Mouse (Mus musculus) cerebral cortex, adult 2 months (tissue): Measurements from ENCODE around the gene Gng11.

Source experiments
- WGBS: fragments of 180-500 bp; shearing (Covaris S2); methylation state at CpG from one replicate; pipeline ENCODE4 v1.1.7; 2018; 5-methylcytosine and 5-hydroxymethylcytosine counted together

Gene Gng11

DNA sequence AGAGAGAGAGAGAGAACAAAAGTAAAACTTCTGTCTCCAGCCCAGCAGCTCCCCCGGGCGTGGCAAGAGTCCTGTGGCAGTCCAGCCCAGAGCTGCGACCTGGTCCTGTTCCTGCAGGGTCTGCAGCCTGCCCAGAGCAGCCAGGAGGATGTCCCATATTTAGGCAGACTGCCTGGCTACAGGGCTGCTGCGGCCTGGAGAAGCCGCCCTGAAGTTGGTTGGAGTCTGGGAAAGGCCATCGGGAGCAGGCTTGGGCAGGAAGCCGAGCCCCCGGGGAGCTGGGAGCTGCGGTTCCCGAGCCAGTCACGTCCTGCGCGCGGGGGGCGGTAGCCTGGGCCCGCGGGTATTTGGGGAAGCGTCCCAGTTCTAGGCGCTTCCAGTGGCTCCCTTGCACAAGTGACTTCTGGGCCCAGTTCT lies at the start of gene Gng11:
Gene Gng11 (plus strand): TSS at position 15 of the 417 bp plus-strand sequence.
- 8% methylated on average over 19 of the region's 19 CpGs for WGBS

DNA sequence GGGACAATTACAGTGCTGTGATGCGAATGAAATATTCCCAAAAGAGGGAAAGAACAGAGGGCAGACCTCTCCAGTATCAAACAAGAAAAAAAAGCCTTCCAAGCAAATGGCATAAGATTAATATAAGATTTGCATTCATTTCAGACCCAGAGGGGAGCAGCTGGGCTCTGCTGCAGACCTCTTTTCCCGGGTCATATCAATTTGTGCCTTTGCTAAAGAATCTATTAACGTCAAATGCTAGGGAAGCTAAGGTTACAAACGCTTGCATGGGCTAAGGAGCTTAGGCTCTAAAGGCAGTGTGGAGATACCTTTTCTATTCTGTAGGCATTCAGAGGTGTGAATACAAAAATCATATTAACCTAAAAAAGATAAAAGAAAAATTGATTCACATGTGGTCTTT lies 48.7 kb upstream of the Gng11 start:
- WGBS: 77% methylated on average over 4 of the region's 4 CpGs

DNA sequence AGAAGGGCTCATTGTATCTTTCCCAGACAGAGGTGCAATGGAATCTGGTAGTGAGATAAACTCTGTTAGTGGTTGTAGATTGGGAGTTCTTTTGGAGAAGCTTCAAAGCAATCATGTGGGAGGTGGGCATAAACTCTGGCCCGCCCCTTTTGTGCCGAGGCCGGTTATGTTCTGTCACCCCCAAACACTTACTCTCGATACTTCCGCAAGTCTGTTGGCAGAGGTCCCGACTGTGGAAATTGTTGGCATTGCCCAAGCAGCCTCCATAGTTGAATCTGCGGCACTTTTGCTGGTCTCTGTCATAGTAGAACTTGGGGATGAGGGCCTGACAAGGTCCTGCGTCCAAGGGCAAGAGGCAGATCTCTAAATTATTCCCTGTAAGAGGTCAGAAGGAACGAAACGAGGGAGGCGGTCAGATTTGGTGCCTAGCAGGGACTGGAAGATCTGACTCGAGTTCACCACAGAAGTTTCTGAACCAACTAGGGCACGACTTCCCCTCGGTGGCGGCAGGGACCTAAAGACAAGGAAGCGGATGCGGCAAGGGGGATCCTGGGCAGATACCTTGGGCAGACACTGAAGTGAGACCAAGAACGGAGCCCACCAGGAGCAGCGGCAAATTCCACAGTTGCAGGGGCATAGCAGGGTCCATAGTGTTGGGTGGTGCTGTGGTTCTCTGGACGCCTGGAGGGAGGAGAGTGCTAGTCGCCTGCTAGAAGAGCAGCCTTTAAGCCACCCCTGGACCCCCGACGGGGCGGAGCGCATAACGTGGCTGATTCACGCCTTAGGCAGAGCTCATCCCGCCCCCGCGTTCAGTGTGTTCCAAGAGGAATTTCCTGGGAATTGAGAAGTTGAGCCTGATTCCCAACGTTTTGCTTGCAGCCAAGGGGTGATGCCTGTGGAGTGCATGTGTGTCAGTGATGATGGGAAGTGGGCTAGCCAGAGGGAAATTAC lies 35.8 kb upstream of the Gng11 start:
- 19% methylated on average over 31 of the region's 31 CpGs for WGBS

DNA sequence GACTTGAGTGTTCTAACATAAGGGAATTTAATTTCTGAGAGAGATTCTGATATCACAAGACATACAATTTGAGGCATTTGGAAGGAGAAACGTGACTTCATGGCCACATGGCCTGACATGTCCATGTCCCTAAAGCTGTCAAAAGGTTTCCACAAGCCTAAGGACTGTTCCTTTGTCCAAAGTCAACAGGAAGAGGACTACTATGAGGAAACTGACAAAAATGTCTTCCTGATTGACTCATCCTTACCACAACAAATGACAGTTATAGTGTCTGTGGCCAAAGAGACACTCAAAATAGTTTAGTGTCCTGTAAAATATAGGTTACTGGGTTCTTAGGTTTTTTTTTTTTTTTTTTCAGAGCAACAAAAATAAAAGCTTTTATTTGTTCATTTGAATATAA lies 30.0 kb upstream of the Gng11 start:
- WGBS: 73% methylated on average over 1 of the region's 1 CpGs

DNA sequence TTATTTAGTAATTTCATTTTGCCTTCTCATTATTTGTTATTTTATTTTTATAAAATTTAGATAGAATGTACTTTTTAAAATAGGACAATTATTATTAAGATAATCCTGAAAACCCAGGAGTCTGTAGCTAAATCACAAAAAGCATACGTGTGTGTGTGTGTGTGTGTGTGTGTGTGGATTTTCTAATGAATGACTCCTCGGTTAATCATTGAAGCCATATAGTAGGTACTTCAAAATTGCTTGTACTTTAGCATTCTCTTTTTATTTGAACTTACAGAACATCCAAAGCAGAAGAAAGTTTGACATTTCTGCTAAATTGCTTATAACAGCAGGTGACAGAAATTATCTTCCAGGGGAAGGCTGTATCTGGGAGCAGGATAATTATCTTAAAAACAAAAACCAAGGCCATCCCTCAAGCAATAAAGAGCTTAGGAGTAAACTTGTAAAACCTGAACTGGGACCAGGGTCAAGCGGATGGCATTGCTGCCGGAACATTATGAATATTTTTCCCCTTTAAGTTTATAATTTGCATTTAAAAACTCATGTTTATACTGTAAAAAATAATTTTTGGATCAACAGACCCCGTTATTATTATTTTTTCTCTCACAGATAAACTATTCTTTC lies 20.9 kb upstream of the Gng11 start:
- WGBS: 90% methylated on average over 5 of the region's 5 CpGs

DNA sequence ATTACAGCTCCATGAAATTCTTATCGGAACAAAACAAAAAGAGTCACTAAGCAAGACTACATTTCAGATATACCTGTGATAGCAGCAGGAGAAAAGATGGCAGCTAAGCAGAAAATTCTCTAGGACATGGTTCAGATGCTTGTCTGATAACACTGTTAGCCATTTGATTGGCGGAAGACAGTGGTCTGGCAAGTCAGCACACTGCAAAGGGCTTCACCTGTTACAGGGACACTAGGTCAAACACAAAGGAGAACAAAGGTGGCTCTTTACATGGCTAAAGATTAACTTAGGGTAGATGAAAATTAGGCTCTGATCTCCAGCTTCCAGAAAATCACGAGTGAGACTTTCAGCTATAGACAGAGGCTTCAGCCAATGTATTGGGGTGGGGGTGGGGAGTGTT lies 15.0 kb upstream of the Gng11 start, which contains the start of gene Tfpi2:
Gene Tfpi2 (minus strand): TSS at position 170 of the 400 bp plus-strand sequence.
- WGBS: 94% methylated on average over 3 of the region's 3 CpGs

DNA sequence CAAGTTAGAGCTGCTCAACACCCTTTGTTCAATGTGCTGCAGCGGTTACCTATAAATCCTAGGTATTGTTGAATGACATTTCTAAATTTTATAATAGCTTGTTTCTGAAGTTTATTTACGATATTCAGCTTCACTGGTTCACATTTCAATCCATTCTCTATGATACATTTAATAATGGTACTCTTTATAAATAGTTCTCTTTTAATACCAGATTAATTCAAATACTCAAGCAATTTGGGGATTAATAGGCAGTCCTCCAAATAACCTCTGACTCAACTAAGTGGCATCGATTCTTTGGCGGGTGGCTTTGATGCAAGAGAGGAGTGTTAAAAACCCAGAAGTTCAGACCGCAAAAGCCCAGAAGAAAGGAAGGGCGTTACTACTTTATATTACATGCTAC lies 10.2 kb upstream of the Gng11 start, which contains the start of gene Gngt1:
Gene Gngt1 (plus strand): TSS at position 301 of the 400 bp plus-strand sequence.
- 84% methylated on average over 6 of the region's 6 CpGs for WGBS

DNA sequence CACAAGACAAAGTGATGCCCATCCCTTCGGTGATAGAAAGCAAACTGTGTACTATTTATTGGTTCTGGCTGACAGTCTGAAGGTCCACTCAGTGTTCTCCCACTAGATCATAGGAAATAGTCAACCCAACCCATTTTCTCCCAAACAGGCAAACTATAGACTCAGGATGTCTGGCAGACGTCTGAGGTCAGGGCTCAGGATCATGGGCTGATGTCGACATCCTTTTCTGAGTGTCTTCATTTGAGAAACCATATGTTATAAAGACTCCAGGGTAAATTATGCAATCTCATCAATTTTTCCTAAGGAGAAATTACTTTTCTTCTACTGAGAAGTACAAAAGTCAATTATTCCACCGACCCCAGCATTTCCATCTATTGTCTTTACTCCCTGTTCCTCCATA lies 5.6 kb upstream of the Gng11 start:
- WGBS: 83% methylated on average over 4 of the region's 4 CpGs

DNA sequence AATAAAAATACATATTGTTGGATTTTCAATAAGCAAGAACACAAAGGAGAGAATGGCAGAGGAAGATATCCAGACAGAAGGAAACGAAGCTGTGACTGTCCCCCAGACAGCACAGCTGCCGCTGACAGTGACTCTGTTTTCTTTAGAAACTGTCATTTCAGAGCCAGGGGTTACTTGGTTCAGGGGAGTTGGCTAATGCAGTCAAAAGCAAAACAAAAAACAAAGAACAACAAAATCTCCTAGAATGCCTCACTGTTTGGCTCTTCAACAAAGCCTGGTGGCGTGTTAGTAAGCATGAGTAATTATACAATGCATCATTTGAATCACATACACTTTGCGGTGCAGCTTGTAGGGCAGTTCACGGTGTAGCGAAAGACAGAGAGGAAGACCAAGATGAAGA lies 4.4 kb upstream of the Gng11 start:
- 38% methylated on average over 6 of the region's 6 CpGs for WGBS

DNA sequence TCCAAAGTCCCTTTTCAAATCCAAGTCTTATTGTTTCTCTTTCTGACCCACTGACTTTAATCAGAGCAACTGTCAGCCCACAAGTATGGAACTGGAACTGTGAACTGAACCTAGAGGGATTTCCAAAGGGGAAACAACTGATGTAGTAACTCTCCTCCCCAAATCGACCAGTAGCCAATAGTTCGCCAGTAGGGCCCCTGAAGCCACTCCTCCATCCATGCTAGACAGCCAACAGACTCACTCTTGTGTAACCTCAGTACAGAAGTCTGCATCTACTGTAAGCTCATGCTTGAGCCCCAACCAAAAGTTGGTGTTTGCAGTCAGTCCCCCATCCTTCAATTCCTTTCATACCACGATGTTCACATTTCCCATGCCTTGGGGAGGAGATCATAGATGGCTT lies 3.0 kb upstream of the Gng11 start:
- WGBS: 75% methylated on average over 3 of the region's 3 CpGs

DNA sequence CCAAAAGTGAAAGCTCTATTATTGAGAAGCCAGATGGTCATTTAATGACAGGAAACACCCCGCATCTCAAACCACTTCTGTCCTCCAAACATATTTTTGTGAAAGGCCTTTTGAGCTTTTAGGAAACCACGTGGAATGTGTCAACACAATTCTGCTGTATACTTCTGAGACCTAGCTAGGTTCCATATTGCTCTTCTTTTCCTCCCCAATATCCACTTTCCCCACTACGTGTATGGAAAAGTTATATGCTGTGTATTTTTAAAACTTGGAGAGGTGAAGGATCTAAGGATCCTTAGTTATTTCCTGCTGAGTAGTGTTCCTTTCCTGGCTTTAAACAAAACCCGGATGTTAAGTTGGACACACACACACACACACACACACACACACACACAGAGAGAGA lies 259 bp upstream of the Gng11 start:
- 41% methylated on average over 4 of the region's 4 CpGs for WGBS

DNA sequence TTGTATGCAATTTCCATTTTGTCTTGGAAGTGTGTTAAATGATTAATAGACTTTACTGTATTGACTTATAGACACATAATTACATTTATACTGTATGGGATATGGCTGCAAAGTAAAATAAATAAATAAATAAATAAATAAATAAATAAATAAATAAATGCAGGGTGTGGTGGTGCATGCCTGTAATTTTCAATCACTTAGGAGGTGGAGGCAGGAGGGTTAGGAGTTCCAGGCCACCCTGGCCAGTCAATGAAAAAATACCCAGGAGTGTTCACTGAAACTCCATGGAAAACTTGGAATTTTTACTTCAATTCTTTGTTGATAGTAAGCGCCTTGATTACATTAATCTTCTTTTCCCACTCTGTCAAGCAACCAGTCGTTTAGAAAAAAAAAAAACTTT lies 1.1 kb downstream of the Gng11 start:
- WGBS: 64% methylated on average over 2 of the region's 2 CpGs

DNA sequence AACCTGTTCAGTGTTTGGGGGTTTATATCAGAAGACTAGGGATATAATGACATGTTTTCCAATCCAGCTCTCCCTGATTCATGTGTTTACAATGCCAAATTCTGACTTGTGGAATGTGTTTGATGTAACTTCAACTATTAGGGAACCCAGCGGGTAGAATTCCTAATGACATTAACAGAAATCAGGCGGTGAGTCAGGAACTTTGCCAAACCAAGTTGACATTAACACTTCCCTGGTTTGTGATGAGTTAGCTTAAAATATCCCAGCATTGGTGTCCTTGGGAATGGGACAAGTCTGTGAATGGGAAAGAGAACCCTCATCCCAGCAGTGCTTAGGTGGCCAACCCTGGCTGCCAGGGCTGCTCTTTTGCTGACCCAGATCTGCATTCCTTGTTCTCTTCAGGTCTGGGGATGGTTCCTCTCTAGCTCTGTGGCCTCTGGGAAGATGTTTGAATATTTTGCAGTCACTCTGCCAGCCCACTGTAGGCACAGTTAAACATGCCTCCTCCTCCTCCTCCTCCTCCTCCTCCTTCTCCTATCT lies 4.9 kb downstream of the Gng11 start:
- WGBS: 56% methylated on average over 2 of the region's 2 CpGs

DNA sequence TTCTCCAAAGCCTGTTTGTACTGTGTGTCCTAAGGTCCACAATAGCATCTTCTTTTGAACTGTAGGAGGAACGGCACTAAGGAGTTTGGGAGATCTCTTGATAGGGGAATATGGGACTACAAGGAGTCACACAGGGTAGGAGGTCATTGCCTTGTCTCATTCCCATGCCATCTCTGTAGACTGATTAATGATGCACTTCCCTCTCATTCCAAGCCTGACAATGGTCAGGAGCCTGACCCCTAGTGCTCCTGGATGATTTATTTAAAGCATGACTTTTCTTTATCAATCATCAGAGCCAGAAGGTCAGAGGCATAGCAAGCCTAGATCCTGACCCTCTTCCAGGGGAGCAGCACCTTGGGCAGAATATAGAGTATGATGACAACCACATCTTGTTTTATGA lies 18.9 kb downstream of the Gng11 start:
- WGBS: 94% methylated on average over 1 of the region's 1 CpGs

DNA sequence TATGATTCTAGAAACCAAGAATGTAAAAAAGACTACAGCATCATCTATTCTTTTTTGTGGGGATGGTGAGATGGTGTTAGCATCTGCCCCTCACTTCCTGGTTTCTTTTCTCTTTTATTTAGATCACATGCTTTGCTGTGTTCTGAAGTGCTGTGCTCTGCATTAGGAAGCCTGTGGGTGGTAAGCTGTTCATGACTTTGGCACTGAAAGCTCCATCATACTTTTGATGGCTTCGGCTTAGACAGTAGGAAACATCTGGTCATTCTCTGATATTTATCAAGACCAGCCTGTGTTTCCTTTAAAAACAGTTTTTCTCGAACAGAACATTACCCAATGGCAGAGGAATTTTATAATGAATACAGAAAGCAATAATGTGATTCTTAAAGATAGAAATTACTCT lies 22.7 kb downstream of the Gng11 start:
- WGBS: 58% methylated on average over 2 of the region's 2 CpGs

DNA sequence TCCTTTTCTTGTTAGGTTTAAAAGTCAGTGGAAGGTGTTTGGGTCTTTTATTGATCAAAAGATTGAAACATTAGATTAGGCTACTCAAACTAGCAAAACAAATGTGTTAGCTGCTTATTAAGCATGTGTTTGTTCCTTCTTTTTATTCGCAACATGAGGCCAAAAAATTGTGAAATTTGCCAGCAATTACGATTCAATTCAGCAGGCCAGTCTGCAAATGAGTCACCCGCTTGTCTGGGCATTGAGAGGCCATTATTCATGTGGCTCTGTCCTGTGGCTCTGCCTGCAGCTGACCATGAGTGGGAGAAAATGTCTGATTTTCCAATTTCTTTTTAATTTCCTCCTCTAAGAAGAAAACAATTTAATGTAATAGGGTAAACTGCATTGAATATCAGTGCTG lies 27.3 kb downstream of the Gng11 start:
- 72% methylated on average over 3 of the region's 3 CpGs for WGBS

DNA sequence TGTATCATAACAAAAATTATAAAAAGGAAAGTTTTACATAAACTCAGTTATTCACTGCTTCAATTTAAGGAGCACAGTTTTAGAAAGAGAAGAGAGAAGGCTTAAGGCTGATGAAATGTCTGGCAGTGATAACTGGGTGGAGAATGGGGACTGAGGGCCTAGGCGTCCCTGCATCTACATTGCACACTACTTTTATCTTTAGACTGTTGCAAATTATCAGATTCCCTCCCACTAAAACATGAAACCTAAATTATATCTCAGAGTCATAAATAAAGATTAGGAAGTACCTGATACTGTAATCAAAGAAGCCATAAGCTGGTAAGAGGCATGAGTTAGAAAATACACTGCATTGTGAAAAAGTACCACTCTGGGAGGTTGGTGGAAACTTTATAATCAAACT lies 38.1 kb downstream of the Gng11 start:
- WGBS: 95% methylated on average over 1 of the region's 1 CpGs

DNA sequence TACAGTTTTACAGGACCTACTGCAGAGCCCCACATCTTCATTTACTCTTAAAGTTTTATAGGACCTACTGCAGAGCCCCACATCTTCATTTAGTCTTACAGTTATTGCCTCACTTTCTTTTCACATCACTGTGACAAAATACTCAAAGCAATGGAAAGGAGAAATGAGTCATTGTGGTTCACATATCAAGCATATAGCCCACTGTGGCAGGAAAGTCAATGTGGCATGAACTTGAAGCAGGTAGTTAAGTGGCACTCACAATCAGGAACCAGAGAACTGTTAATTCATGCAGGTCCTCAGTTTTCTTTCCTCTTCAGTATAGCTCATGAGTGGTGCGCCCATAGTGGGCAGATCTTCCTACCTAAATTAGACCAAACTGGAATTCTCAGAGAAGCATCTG lies 43.5 kb downstream of the Gng11 start:
- 94% methylated on average over 1 of the region's 1 CpGs for WGBS

DNA sequence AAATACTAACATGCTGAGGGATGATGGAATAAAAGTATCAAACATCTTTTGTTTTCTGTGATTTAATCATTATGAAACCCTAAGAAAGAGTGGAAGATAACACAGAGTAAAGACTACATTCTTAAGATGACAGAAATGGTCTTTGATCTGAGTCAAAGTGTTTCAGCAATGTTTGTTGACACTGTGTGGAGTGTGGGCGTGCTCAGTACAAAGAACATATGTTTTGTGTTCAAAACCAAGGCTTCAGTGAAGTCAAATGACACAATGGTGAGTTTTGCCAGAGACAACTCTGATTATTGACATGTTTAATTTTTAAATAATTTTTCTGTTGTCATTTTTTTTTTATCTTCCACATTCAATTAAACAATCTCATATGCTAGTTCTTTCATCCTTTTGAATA lies 49.1 kb downstream of the Gng11 start:
- WGBS: 56% methylated on average over 1 of the region's 1 CpGs

DNA sequence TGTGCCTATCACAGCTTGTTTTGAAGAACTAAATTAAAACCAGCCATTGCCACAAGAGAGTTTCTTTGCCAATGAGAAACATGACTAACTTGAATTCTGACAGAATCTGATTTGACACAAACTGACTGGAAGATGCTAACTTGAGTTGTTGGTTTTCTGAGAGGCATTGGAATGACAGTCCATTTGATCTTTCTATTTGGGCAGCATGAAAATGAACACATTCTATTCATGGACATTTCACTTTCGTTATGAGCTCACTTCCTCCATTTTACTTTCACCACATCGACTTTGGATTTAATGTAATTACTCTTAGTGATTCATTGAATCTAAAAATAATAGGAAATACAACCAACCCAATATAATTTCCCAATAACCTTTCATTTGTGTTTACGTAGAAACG lies 50.7 kb downstream of the Gng11 start:
- 85% methylated on average over 4 of the region's 4 CpGs for WGBS
